Mouse (Mus musculus) Patski (cell line): Measurements from ENCODE around the gene Rere. TPM values are rescaled to one million over a fixed set of nuclear protein-coding genes. Genes with fewer than 3 reads are reported as not detected.
A peak's percentile ranks its signal among the peaks of the same experiment; 100 is the strongest.
"Not testable (repeated sequence)": the region's sequence is repeated elsewhere in the genome, so short reads cannot be mapped to it uniquely, and the experiment has no call there.

Source experiments
- ATAC-seq: fragments of 100-300 bp; one replicate; pipeline ENCODE4 v1.8.0; 2021
- CTCF ChIA-PET: fragments of 350-600 bp; sonication (Branson Sonifier 250); formaldehyde crosslinking; loops from one replicate; lab custom pipeline; 2022; ENCODE audit warnings: inconsistent platforms; lab: Charles Lee
- POLR2A ChIA-PET: fragments of 350-600 bp; sonication (Branson Sonifier 250); formaldehyde crosslinking; loops from one replicate; lab custom pipeline; 2022; ENCODE audit warnings: antibody characterized with exemption, inconsistent platforms; lab: Charles Lee
- DNase-seq: peaks from one replicate; pipeline ENCODE4 v3.0.0-alpha.2; 2011; ENCODE audit warnings: low read depth, low spot score
- H3K27me3 ChIP-seq: fragments of 371-371 bp; one replicate; pipeline ENCODE4 v1.5.1; 2021
- CTCF ChIP-seq: fragments of 100-300 bp; IDR thresholded peaks from one replicate; pipeline ENCODE4 v1.5.1; 2021
- in situ Hi-C: fragments of 300-500 bp; cut with MboI; formaldehyde crosslinking; loops from 3 replicates; pipeline ENCODE4 v1.11.1; 2018; ENCODE audit warnings: low pct_unique_long_range_greater_than_20kb, mixed read lengths
- polyA plus RNA-seq: library from polyadenylated mRNA; unstranded; gene quantifications from one replicate; pipeline ENCODE4 v1.2.3, GENCODE M21; 2021

Rere gene
- polyA plus RNA-seq, 1 experiment from 2014 or later: 155 TPM

DNA sequence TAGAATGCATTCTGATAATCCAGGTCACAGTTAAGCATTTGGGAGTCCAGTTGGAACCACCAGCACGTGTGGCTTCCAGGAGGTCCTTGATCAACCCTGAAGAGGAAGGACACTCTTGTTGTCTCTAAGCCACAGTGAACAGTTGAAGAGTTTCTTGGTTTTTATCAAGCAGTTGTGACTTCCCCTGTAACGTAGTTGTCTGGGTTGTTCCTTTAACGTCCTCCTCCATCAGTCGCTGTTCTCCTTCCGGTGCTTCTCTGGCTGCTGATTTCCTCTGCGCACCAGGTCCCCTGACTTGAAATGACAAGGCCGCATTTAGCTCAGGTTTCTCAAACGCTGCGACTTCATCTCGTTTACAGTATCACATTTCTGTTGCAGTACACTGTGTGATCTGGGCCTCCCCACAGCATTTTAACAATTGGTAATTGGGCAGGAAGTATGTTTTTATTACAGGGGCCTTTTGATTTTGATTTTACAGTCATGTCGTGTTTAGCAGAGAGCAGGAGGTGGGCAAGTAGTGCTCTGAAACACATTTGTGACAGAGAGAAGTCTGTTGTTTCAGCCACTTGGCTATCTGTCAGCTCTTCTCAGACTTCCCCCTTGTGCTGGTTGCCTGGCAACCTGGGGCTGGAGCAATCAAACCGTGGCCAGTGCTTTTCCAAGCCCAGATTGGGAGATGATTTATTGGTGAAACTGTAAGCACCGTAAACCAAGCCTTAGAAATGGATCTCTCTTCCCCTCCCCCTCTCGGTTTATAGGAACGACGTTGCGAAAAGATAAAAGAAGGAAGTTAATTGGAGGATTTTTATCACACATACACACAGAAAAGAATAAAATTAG is 275.2 kb downstream of the Rere start:
- POLR2A ChIA-PET: interaction anchor here (1.2 kb wide), 1 partner anchor 12 kb away, joined by 3 read pairs; no protein-coding TSS in a partner anchor
- no peak for ATAC-seq
- DNase-seq: no peak
- in situ Hi-C loops: no loop called here
- no peak for TF ChIP-seq CTCF
- CTCF ChIA-PET: interaction anchor here (1.0 to 1.7 kb wide), 4 partner anchors 9 to 33 kb away, joined by 3 to 4 read pairs (median 3); no protein-coding TSS in a partner anchor
- H3K27me3 ChIP-seq: no peaks in the 10 kb centered on the region

DNA sequence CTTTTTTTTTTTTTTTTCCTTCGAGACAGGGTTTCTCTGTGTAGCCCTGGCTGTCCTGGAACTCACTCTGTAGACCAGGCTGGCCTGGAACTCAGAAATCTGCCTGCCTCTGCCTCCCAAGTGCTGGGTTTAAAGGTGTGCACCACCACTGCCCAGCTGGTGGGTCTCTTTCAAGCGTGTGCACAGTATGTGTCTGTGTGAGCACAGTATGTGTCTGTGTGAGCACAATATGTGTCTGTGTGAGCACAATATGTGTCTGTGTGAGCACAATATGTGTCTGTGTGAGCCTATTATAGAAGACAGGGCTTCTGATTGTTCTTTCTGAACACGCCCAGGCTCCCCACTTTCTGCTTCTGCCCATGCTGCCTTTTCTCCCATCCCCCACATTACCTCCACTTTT is 275.8 kb downstream of the Rere start:
- DNase-seq, ATAC-seq, H3K27me3 ChIP-seq, in situ Hi-C loops, POLR2A ChIA-PET: not testable (repeated sequence)
- CTCF ChIA-PET: interaction anchor here (1.0 to 1.7 kb wide), 3 partner anchors 9 to 33 kb away, joined by 3 read pairs; no protein-coding TSS in a partner anchor

DNA sequence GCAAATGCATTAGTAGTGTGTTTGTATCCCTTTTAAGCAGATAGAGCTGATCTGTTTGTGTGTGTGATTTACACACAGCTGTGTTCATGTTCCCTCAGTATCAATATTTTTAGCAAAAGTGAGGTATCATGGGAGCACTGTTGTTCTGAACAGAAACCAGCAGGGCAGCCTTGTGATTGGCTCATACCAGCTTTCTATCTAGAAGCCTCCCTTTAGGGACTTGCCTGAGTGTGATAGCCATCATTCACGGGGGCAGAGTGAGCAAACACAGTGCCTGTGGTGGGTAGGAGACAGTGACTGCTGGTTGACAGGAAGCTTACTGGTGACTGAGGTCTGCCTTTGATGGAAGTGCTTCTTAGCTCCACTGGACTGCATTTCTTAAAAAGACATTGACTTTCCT is 276.5 kb downstream of the Rere start:
- POLR2A ChIA-PET: no interaction called here
- in situ Hi-C loops: no loop called here
- ATAC-seq: no peak
- no peak for DNase-seq
- no peaks in the 10 kb centered on the region for H3K27me3 ChIP-seq
- TF ChIP-seq CTCF: no peak
- CTCF ChIA-PET: interaction anchor here (1.1 to 1.7 kb wide), 2 partner anchors 10 to 32 kb away, joined by 3 read pairs; no protein-coding TSS in a partner anchor

DNA sequence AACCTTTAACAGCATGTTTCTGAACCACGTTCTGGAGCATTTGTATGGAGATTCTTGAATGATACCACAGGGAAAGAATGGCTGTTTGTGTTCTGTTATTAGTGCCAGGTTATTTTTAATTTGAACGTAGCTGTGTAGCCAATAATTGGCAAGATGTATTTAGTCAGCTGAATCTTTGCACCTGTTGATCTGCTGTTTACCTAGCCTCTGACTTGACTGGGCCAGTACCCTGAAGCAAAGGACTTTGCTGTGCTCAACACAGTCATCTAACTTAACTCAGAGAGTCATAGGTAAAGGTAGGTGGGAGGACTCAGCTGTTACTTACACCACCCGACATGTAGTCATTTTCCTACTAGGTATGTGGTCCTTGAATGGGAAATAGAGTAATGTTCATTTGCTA is 278.1 kb downstream of the Rere start:
- TF ChIP-seq CTCF: no peak
- no peaks in the 10 kb centered on the region for H3K27me3 ChIP-seq
- ChIA-PET CTCF (interaction anchor here (1.1 kb wide), 1 partner anchor 11 kb away, joined by 3 read pairs; no protein-coding TSS in a partner anchor), POLR2A (interaction anchor here (1.4 kb wide), 1 partner anchor 10 kb away, joined by 3 read pairs; no protein-coding TSS in a partner anchor)
- ATAC-seq (no peak), DNase-seq (no peak)
- in situ Hi-C loops: no loop called here

DNA sequence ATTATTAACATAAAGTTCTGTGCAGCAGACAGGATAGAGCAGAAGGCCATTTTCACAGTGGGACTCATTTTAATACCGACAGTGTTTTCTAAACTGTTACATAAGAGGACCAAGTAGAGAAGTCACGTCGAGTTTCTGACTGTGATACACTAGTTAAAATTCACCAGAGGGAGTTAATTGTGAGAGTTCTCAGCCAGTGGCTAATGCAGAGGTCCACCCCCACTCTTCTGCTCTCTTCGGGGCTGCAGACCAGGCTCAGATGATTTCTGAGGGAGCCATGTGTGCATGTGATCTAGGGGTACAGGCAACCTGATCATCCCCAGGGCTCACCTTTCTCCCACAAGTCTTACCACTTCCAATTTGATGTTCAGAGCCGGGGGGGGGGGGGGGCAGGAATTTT is 281.8 kb downstream of the Rere start:
- in situ Hi-C loops: no loop called here
- CTCF ChIA-PET: no interaction called here
- no peak for ATAC-seq
- H3K27me3 ChIP-seq: no peaks in the 10 kb centered on the region
- no peak for DNase-seq
- no peak for TF ChIP-seq CTCF
- POLR2A ChIA-PET: interaction anchor here (0.7 kb wide), 1 partner anchor 743 kb away, joined by 3 read pairs; no protein-coding TSS in a partner anchor

DNA sequence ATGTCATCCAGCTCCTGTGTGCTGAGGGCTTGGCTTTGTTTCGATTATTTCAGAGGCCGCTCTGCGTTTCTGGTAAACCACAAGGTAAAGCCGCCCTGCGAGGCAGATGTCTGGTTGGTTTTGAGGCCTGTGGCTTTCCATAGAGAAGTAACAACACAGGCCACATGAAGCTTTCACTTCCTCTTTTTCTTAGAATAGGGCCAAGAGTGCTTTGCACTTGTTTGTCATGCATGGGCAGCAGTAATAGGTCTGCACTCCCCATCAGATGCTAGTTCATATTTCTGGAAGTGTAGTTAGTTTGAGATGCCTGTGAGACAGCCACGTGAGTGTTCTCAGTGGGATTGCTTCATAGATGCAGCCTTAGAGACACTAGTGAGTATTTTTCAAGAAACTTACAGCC is 284.7 kb downstream of the Rere start:
- no peak for TF ChIP-seq CTCF
- H3K27me3 ChIP-seq: no peaks in the 10 kb centered on the region
- ATAC-seq (no peak), DNase-seq (no peak)
- POLR2A ChIA-PET: interaction anchor here (1.3 kb wide), 1 partner anchor 18 kb away, joined by 4 read pairs; no protein-coding TSS in a partner anchor
- CTCF ChIA-PET: interaction anchor here (0.8 kb wide), 1 partner anchor 9 kb away, joined by 3 read pairs; no protein-coding TSS in a partner anchor
- in situ Hi-C loops: no loop called here

DNA sequence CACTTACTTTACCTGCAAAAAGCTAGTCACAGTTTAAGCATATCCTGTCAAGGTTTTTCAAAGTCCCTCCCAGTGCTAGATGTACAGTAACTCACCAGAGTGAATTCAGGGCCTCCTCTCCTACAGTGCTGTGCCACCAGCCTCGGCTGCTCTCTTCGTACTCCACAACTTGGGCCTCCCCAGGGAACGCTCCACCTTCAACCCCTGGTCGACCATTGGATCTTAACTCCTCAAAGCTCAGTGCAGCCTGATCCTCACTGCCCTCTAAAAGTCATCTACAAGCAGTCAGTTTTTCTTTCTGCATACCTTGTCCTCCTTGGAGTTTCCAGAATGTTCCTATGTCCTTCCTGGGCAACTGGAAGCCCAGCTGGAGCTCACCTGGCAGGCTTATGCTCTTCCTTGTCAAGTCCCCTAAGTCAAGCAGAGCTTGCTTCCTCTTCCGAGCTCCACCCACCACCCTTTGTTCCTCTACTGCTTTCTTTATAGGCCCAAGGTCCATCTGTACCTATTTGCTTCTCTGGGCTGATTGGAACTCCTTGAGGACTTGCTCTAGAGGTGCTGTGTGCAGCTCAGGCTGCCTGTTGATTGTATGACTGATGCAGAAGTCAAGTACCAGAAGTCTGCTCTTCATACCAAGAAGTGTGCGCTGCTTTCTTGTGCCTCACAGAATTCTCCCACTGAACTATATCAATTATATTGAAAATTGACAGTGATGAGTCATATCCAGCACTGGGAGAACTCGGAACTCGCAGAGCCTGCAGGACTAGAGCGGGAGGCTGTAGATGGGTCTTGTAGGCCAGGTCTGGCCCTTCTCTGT is 287.1 kb downstream of the Rere start:
- H3K27me3 ChIP-seq: no peaks in the 10 kb centered on the region
- in situ Hi-C loops: no loop called here
- no peak for DNase-seq
- ChIA-PET POLR2A (interaction anchor here (0.6 to 1.7 kb wide), 3 partner anchors 12 to 34 kb away, joined by 3 to 6 read pairs (median 3); no protein-coding TSS in a partner anchor), CTCF (interaction anchor here (0.9 kb wide), 1 partner anchor 11 kb away, joined by 3 read pairs; no protein-coding TSS in a partner anchor)
- ATAC-seq: peak; percentile 17
- no peak for TF ChIP-seq CTCF

DNA sequence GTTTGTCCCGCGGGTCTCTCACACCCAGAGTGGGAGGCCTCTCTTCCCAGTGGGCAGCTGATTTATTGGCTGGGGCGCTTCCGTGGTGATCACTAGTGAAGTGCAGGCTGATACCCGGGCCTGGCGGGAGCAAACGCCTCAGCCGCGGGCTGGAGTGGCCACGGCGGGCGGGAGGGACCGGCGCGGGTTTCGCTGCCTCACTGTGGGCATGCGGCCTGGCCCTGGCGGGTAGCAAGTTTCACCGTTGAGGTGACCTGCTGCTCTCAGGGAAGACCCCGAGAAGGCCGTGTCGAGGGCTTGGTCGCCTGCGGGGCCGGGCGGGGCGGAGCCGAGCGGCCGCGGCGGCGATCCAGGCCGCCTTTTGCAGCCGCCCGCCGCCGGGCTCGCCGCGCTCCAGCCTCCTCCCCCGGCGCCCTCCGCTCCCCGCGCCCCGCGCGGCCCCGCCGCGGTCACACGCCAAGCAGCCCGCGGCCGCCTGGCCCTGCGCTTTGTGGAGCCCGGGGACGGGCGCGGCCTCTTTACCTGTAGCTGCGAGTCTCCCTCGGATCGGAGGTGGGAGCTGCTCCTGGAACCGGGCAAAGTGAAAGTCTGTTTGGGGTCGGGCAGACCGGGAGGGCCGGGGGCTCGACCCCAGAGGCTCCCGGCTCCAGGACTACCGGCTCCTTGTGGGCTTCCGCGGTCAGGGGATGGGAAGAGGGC is 287.8 kb downstream of the Rere start:
- DNase-seq (no peak), ATAC-seq (peak; percentile 65)
- TF ChIP-seq CTCF: no peak
- ChIA-PET CTCF (interaction anchor here (1.3 kb wide), 1 partner anchor 9 kb away, joined by 3 read pairs; no protein-coding TSS in a partner anchor), POLR2A (interaction anchor here (1.0 to 2.1 kb wide), 7 partner anchors 9 to 54 kb away, joined by 3 to 13 read pairs (median 3); no protein-coding TSS in a partner anchor)
- in situ Hi-C loops: no loop called here
- H3K27me3 ChIP-seq: no peaks in the 10 kb centered on the region

DNA sequence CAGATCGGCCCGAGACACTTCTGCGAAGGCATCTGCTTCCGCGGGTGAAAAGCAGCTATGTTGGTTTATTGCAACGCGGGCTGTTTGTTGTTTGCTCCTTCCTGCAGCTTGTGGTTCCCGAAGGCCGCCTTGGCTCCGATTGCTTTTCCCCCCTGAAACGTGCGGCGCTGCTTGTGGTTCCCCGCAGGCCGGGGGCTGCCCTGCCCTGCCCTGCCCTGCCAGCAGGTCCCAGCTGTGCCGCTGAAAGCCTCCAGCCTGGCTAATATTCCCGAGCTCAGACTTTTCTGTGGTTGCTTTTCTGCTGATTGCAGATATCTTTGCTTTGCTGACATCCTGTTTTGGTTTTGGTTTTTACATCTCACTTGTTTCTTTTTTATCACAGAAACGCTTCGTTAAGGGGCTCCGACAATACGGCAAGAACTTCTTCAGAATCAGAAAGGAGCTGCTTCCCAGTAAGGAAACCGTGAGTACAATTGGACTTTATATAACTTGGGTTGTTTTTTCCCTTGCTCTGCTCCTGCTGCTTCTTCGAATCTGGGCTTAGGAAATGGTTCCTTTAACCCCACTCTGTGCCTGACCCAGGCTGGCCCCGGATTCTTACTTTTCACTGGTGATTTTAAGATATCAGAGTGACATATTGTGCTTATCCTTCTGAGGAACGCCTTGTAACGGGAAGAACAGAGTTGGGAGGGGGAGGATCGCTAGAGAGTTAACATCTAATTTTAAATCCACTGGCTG is 288.6 kb downstream of the Rere start:
- in situ Hi-C loops: no loop called here
- ChIA-PET CTCF (interaction anchor here (0.8 to 1.3 kb wide), 2 partner anchors 10 to 26 kb away, joined by 3 read pairs; no protein-coding TSS in a partner anchor), POLR2A (interaction anchor here (0.6 to 2.1 kb wide), 9 partner anchors 9 to 832 kb away, joined by 3 to 13 read pairs (median 3); no protein-coding TSS in a partner anchor)
- H3K27me3 ChIP-seq: no peaks in the 10 kb centered on the region
- no peak for TF ChIP-seq CTCF
- no peak for DNase-seq
- ATAC-seq: no peak
